Mouse (Mus musculus) brain, embryonic 14.5 days (tissue): ENCODE results near the gene Togaram1. TPM values are rescaled to one million over a fixed set of nuclear protein-coding genes. Genes with fewer than 3 reads are reported as not detected.
A peak's percentile ranks its signal among the peaks of the same experiment; 100 is the strongest.

Experiments
- DNase-seq: peaks from one replicate; pipeline ENCODE4 v3.0.0-alpha.2; 2011; ENCODE audit warnings: low read depth
- CTCF ChIP-seq: fragments of 200-500 bp; IDR thresholded peaks from 2 replicates; pipeline ENCODE4 v1.5.1; 2012; ENCODE audit warnings: inconsistent platforms, mild to moderate bottlenecking, moderate library complexity, borderline replicate concordance; ENCODE audit not compliant: insufficient read depth, insufficient read length; ENCODE audit errors: extremely low read depth
- POLR2A ChIP-seq: fragments of 200-500 bp; IDR thresholded peaks from 2 replicates; pipeline ENCODE4 v1.6.1; 2012; ENCODE audit warnings: mild to moderate bottlenecking, inconsistent platforms, borderline replicate concordance; ENCODE audit not compliant: poor library complexity, insufficient read depth, insufficient read length, severe bottlenecking; ENCODE audit errors: extremely low read depth
- polyA plus RNA-seq: library from polyadenylated mRNA; depleted of rRNA; stranded (reverse); fragments of >200 nt; gene quantifications from 2 replicates; pipeline ENCODE4 v1.2.3, GENCODE M21; 2012; rRNA removed

Gene Togaram1
- 12.2 and 14.6 TPM in 2 replicates for polyA plus RNA-seq

GRCm38 (mm10) chr12:64965124-64966026 lies at the start of gene Togaram1, which contains the start of gene Klhl28:
Togaram1 (plus strand) TSS chr12:64965804.
Klhl28 (minus strand) TSS chr12:64965534.
- peak; percentile 100 for DNase-seq
- TF ChIP-seq POLR2A, result peak; percentile 86; the same call in 1 of the 2 replicates
- TF ChIP-seq CTCF, result no peak

DNA sequence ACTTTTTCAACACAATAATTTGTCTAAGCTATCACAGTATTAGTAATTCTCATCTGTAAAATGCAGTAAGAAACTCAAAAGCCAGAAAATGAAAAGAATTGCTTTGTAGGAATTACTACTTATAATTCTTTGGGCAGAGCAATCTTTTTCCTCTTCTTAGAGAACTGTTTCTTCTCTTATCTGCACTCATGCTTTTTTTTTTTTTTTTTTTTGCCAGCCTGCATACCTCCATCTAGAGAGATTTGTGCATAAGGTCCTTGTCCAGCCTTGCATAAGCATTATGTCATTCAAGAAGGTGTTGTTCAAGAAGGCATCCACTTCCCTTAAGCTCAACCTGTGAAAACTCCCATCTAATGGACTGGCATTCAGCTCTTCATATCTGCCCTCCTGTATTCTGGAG lies 48.9 kb upstream of the Togaram1 start:
- TF ChIP-seq POLR2A, result no peak
- TF ChIP-seq CTCF, result no peak
- no peak for DNase-seq

DNA sequence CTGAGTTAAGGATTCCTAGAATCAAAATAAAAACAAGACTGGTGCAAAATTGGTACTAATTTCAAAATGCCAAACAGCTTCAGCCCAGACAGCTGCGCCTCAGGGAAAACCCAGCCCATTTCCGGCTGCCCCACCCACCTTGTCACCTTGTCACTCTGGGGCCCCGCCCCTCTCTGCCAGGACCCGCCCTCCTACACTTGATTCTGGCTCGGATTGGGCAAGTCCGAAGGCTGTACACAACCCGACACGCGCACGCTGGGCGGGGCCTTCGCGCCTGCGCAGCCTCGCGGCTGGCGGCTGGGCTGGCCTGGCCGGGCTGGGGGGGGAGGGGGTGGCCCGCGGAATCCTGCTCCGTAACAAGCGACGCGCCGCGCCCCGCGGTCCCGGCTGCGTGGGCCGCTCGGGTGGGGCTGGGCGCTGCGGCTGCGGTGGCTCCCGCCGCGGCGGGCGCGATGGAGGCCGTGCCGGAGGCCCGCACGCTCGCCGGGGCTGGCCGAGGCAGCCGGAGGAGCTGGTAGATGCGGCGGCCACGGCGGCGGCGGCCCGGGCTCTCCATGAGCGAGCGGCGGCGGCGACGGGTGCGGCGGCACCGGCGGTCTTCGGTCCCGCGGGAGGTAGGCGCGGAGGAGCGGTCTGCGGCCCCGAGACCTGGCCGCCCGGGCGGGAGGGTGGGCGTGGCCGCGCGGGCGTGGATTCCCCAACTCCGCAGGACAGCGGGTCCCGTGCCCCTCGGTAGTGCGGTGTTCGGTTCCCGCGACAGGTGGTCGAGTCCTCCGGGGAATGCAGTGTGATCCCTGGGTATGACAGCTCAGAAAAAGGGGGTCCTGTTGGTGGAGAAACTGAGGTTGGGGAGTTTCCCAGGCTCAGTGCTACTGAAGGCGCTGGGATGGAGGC lies 47.8 kb upstream of the Togaram1 start, which contains the start of gene Gm527:
Gene Gm527, plus strand, starts transcription at position 329 of the 894 bp plus-strand sequence.
- DNase-seq, result peak; percentile 98
- TF ChIP-seq POLR2A, result peak; percentile 87
- TF ChIP-seq CTCF, result no peak

DNA sequence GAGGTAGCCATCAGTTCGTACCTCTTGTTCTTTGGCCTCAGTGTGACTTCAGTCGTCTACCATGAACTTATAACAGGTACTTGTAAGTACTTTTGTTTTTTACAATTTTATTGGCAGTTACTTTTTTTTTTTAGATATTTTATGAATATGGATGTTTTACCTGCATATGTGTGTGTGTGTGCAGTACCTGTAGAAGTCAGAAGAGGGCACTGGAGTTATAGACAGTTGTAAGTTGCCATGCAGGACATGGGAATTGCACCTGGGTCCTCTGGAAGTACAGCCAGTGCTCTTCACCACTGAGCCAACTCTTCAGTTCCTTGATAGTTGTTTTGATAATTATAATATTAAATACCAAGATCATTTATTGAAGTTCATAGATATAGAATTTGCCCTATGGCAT lies 28.1 kb upstream of the Togaram1 start:
- TF ChIP-seq POLR2A (no peak), CTCF (no peak)
- peak; percentile 10 for DNase-seq

GRCm38 (mm10) chr12:64964560-64964959 lies 1.0 kb upstream of the Togaram1 start:
- no peak for TF ChIP-seq CTCF
- no peak for TF ChIP-seq POLR2A

GRCm38 (mm10) chr12:64966101-64966631 lies 562 bp downstream of the Togaram1 start:
- DNase-seq, result peak; percentile 65
- no peak for TF ChIP-seq CTCF

More at GRCm38 (mm10) chr12:64964560-64964959, 1.0 kb upstream of the Togaram1 start:
- DNase-seq, result no peak

GRCm38 (mm10) chr12:64966652-64967435 lies 1.2 kb downstream of the Togaram1 start:
- peak; percentile 38 for DNase-seq

DNA sequence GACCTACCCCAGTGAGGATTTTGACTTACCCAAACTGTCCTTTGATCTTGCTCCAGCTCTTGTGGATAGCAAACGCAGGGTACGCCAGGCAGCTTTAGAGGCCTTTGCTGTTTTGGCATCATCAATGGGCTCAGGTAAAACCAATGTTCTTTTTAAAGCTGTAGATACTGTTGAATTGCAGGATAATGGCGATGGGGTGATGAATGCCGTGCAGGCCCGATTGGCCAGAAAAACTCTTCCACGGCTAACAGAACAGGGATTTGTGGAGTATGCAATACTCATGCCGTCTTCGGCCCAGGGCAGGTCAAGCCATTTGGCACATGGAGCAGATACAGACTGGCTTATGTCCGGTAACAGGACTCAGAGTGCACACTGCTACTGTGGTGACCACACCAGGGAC lies 1.9 kb downstream of the Togaram1 start:
- DNase-seq, result peak; percentile 21
- TF ChIP-seq POLR2A (no peak), CTCF (no peak)

More at GRCm38 (mm10) chr12:64966652-64967435, 1.2 kb downstream of the Togaram1 start:
- TF ChIP-seq POLR2A (no peak), CTCF (no peak)

GRCm38 (mm10) chr12:64968067-64968466 lies 2.5 kb downstream of the Togaram1 start:
- TF ChIP-seq POLR2A (no peak), CTCF (no peak)
- DNase-seq, result peak; percentile 14

DNA sequence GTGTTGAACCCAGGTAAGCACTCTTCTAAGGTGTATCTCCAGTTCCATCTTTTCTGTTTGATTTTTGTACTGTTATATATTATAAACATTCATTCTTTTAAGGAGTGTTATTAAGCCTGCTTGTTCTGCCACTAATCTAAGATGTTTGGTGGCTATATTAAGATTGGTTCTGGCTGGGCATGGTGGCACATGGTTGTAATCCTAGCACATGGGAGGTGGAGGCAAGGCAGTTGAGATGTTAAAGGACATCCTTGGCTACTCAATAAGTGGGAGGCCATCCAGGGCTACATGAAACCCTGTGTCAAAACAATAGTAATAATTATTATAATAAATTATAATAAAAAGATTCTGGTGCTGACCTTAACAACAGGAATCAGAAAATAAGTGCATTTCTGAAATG lies 5.8 kb downstream of the Togaram1 start:
- no peak for DNase-seq
- TF ChIP-seq CTCF (no peak), POLR2A (no peak)
